Mouse (Mus musculus): ENCODE data around the gene Ccnh. TPM values are rescaled to one million over a fixed set of nuclear protein-coding genes. Genes with fewer than 3 reads are reported as not detected.
"Not testable (repeated sequence)": the region's sequence is repeated elsewhere in the genome, so short reads cannot be mapped to it uniquely, and the experiment has no call there.

The Ccnh gene
- 45.5 and 60.3 TPM in 2 replicates for total RNA-seq (2021)
- long read RNA-seq, transcript Ccnh-201 (9 exons, 2,045 nt) = major isoform, 45 of 57 reads
- long read RNA-seq, partial matches to known transcripts = 3 of 57 reads
- long read RNA-seq, other reads (novel, unspliced or antisense) = 7 of 57 reads

- DNase-seq = peak; percentile 94
Observed at GRCm38 (mm10) chr13:85188903-85189643, at the start of gene Ccnh. Ccnh (plus strand) TSS chr13:85189408.

GRCm38 (mm10) chr13:85143361-85143760 lies 45.8 kb upstream of the Ccnh start:
- DNase-seq = not testable (repeated sequence)

- no peak for DNase-seq
Observed at GRCm38 (mm10) chr13:85146471-85146870, 42.7 kb upstream of the Ccnh start.

- DNase-seq = no peak
Observed at GRCm38 (mm10) chr13:85154746-85155145, 34.5 kb upstream of the Ccnh start.

- no peak for DNase-seq
Observed at GRCm38 (mm10) chr13:85159971-85160370, 29.2 kb upstream of the Ccnh start.

- no peak for DNase-seq
Observed at GRCm38 (mm10) chr13:85164512-85165124, 24.6 kb upstream of the Ccnh start.

- DNase-seq = peak; percentile 46
Observed at GRCm38 (mm10) chr13:85189644-85190121, 475 bp downstream of the Ccnh start.

GRCm38 (mm10) chr13:85191253-85191652 lies 2.0 kb downstream of the Ccnh start:
- no peak for DNase-seq

GRCm38 (mm10) chr13:85207493-85207892 lies 18.3 kb downstream of the Ccnh start:
- DNase-seq = no peak

- DNase-seq = no peak
Observed at GRCm38 (mm10) chr13:85208656-85209055, 19.4 kb downstream of the Ccnh start.

GRCm38 (mm10) chr13:85210353-85210752 lies 21.1 kb downstream of the Ccnh start:
- no peak for DNase-seq

- DNase-seq = no peak
Observed at GRCm38 (mm10) chr13:85218656-85219055, 29.4 kb downstream of the Ccnh start.

- DNase-seq = no peak
Observed at GRCm38 (mm10) chr13:85238760-85239159, 49.6 kb downstream of the Ccnh start.

Other genes starting within 250 kb of the Ccnh start
- gene Rasa1, start 99.7 kb downstream of the Ccnh start, total RNA-seq (2021) = 52.2 and 60.0 TPM in 2 replicates

Data from adrenal gland, postnatal 25 days (tissue).